Mouse (Mus musculus) ES-E14 (cell line): Measurements from ENCODE around the gene Etnk1. TPM values are rescaled to one million over a fixed set of nuclear protein-coding genes. Genes with fewer than 3 reads are reported as not detected.

ENCODE experiments used
- DNase-seq: peaks from one replicate; pipeline ENCODE4 v3.0.0-alpha.2; 2013; ENCODE audit warnings: low read depth, low spot score
- H3K27ac ChIP-seq: 2 replicates; pipeline ENCODE4 v1.5.1; 2012; ENCODE audit warnings: low read depth, mild to moderate bottlenecking, low read length, moderate library complexity, mixed read lengths; ENCODE audit not compliant: poor library complexity, insufficient read depth, severe bottlenecking
- H3K36me3 ChIP-seq: 2 replicates; pipeline ENCODE4 v1.6.1; 2012; ENCODE audit warnings: mild to moderate bottlenecking, low read length, moderate library complexity, mixed read lengths; ENCODE audit not compliant: control insufficient read depth, poor library complexity, insufficient read depth, severe bottlenecking
- H3K4me1 ChIP-seq, 2 experiments: fragments of 150-350 bp in 1 of 2; sonication (generic) in 1 of 2; 2 replicates each; pipeline ENCODE4 v1.6.1; 2012; ENCODE audit warnings: low read length in 2 of 2, mild to moderate bottlenecking in 1 of 2, mixed read lengths in 1 of 2; ENCODE audit not compliant: control insufficient read depth in 2 of 2, insufficient read depth in 2 of 2, poor library complexity in 1 of 2
- H3K4me3 ChIP-seq, 2 experiments: fragments of 150-350 bp in 1 of 2; sonication (generic) in 1 of 2; 2 replicates each; pipeline ENCODE4 v1.5.1; 2012; ENCODE audit warnings: low read length in 2 of 2, low read depth in 1 of 2, mild to moderate bottlenecking in 1 of 2, mixed read lengths in 1 of 2; ENCODE audit not compliant: insufficient read depth in 1 of 2, poor library complexity in 1 of 2, severe bottlenecking in 1 of 2
- H3K9ac ChIP-seq: 2 replicates; pipeline ENCODE4 v1.6.1; 2012; ENCODE audit warnings: low read depth, mild to moderate bottlenecking, low read length, mixed read lengths; ENCODE audit not compliant: poor library complexity, insufficient read depth, severe bottlenecking
- H3K9me3 ChIP-seq: fragments of 150-350 bp; sonication (generic); 2 replicates; pipeline ENCODE4 v1.6.1; 2012; ENCODE audit warnings: low read depth, mild to moderate bottlenecking, low read length; ENCODE audit not compliant: control insufficient read depth, insufficient read depth
- CHD2 ChIP-seq: IDR thresholded peaks from 2 replicates; pipeline ENCODE4 v1.6.1; 2014; ENCODE audit warnings: mild to moderate bottlenecking, low read depth, low read length, inconsistent platforms
- HCFC1 ChIP-seq: IDR thresholded peaks from 2 replicates; pipeline ENCODE4 v1.6.1; 2012; ENCODE audit warnings: low read length, inconsistent platforms, borderline replicate concordance; ENCODE audit not compliant: insufficient read depth
- MAFK ChIP-seq: IDR thresholded peaks from 2 replicates; pipeline ENCODE4 v1.6.1; 2014; ENCODE audit warnings: mild to moderate bottlenecking, low read depth, low read length, inconsistent platforms; ENCODE audit not compliant: insufficient read depth
- ZC3H11A ChIP-seq: IDR thresholded peaks from 2 replicates; pipeline ENCODE4 v1.6.1; 2012; ENCODE audit warnings: low read depth, mild to moderate bottlenecking, inconsistent platforms, low read length, borderline replicate concordance
- ZNF384 ChIP-seq: IDR thresholded peaks from 2 replicates; pipeline ENCODE4 v1.6.1; 2012; ENCODE audit warnings: low read depth, low read length, inconsistent platforms
- in situ Hi-C, 2 experiments: fragments of 600-800 bp; cut with MboI; formaldehyde crosslinking; loops; one replicate each; pipeline ENCODE4 v1.15.1; 2025; ENCODE audit warnings: low sequenced_read_pairs in 2 of 2, inconsistent platforms in 1 of 2; ENCODE audit not compliant: unreplicated experiment in 2 of 2
- total RNA-seq: library from RNA; depleted of rRNA; stranded (reverse); fragments of 300-350 nt; gene quantifications from 2 replicates; pipeline ENCODE4 v1.2.3, GENCODE M21; 2012

The Etnk1 gene
- total RNA-seq, 1 experiment = 75.7 TPM

GRCm38 (mm10) chr6:143143321-143143720 lies 23.7 kb upstream of the Etnk1 start:
- Histone ChIP-seq H3K4me3 (peak overlapping the region in 1 of 2 experiments; percentile 26; a peak in 2 of 4 replicates), H3K9ac (peak overlapping the region; percentile 48; the same call in 1 of the 2 replicates), H3K9me3 (no peaks in the 10 kb centered on the region), H3K4me1 (peaks cover 13 to 38% of the 10 kb centered on the region in 2 experiments), H3K36me3 (peaks cover 4% of the 10 kb centered on the region; the same call in 1 of the 2 replicates), H3K27ac (peak overlapping the region; percentile 96; the same call in 1 of the 2 replicates)
- no peak for TF ChIP-seq CHD2
- TF ChIP-seq HCFC1 = no peak
- TF ChIP-seq MAFK = no peak
- TF ChIP-seq ZC3H11A = no peak
- no peak for TF ChIP-seq ZNF384
- in situ Hi-C loops = no loop called here
- no peak for DNase-seq

- Histone ChIP-seq H3K4me1 (peaks cover 13 to 39% of the 10 kb centered on the region in 2 experiments), H3K4me3 (peak overlapping the region; percentile 3 to 26; a peak in 3 of 4 replicates), H3K9ac (peak overlapping the region; percentile 48), H3K36me3 (peaks cover 4% of the 10 kb centered on the region; the same call in 1 of the 2 replicates), H3K27ac (peak overlapping the region; percentile 96), H3K9me3 (no peaks in the 10 kb centered on the region)
- DNase-seq = no peak
- in situ Hi-C loops = no loop called here
- no peak for TF ChIP-seq ZC3H11A
- TF ChIP-seq HCFC1 = no peak
- TF ChIP-seq MAFK = no peak
- no peak for TF ChIP-seq ZNF384
- TF ChIP-seq CHD2 = no peak
Measured at GRCm38 (mm10) chr6:143143775-143144273, 23.2 kb upstream of the Etnk1 start.

DNA sequence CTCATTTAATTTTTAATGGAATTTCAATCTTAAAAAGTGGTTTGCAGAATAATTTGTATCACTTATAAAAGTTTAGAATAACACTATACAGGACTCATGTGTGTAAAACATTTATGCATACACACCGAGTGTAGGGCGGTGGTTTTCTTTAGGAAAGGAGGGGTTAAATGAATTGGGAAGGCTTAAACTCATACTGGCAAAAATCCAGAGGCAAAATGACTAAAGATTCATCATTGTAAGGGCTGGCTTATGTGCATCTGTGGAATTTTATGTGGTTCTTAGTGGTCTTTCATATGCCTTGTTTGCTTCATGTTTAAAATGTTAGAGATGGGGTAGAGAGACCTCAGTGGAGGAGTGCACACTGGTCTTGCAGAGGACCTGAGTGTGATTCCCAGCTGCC lies 22.5 kb upstream of the Etnk1 start:
- Histone ChIP-seq H3K4me1 (peaks cover 18 to 37% of the 10 kb centered on the region in 2 experiments), H3K9ac (no peak overlapping the region), H3K9me3 (no peaks in the 10 kb centered on the region), H3K4me3 (no peak overlapping the region), H3K36me3 (peaks cover 4% of the 10 kb centered on the region; the same call in 1 of the 2 replicates), H3K27ac (no peak overlapping the region; the same call in 1 of the 2 replicates)
- TF ChIP-seq ZC3H11A (no peak), CHD2 (no peak), HCFC1 (no peak), ZNF384 (no peak), MAFK (no peak)
- DNase-seq = no peak
- in situ Hi-C loops = no loop called here

DNA sequence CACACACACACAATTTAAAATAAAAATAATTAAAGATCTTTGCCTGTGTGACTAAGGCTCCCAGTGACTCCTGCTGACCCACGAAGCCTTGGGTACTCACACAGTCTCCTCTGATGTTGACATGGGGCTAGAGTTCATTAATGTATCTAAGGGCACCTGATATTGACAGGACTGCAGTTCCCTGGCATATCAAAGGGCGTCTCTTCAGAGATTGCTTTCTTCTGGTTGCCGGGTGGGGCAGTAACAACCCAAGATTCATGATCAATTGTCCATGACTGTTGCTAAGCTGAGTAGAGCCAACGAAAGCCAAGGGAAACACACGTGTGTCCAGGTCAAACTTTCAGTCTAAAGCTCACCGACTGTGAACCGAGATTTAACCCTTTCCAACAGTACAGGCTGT lies 22.0 kb upstream of the Etnk1 start:
- no peaks in the 10 kb centered on the region for H3K9me3 ChIP-seq
- H3K9ac ChIP-seq = no peak overlapping the region
- TF ChIP-seq CHD2 (no peak), HCFC1 (no peak), ZC3H11A (no peak), MAFK (no peak), ZNF384 (no peak)
- DNase-seq = no peak
- peaks cover 4% of the 10 kb centered on the region; the same call in 1 of the 2 replicates for H3K36me3 ChIP-seq
- in situ Hi-C loops = no loop called here
- no peak overlapping the region for H3K4me3 ChIP-seq
- H3K27ac ChIP-seq = no peak overlapping the region; the same call in 1 of the 2 replicates
- peaks cover 19 to 32% of the 10 kb centered on the region in 2 experiments for H3K4me1 ChIP-seq
